Mouse (Mus musculus) forebrain, embryonic 11.5 days (tissue): ENCODE measurements around the gene D230025D16Rik. TPM values are rescaled to one million over a fixed set of nuclear protein-coding genes. Genes with fewer than 3 reads are reported as not detected.
A peak's percentile ranks its signal among the peaks of the same experiment; 100 is the strongest.

Experiments used
- ATAC-seq: fragments of 200-750 bp; cut with Nextera tagmentation; replicated peaks from 2 replicates; pipeline ENCODE4 v1.8.0; 2017; ENCODE audit warnings: moderate TSS enrichment; ENCODE audit not compliant: low FRiP score
- DNase-seq: peaks from one replicate; pipeline ENCODE4 v3.0.0-alpha.2; 2017; ENCODE audit warnings: low spot score
- H3K27ac ChIP-seq: fragments of 300-500 bp; sonication (generic); 2 replicates; pipeline ENCODE4 v1.5.1; 2014; ENCODE audit warnings: low read depth, low read length
- H3K27me3 ChIP-seq: fragments of 300-500 bp; sonication (generic); 2 replicates; pipeline ENCODE4 v1.6.1; 2014; ENCODE audit warnings: mild to moderate bottlenecking, low read length, mixed read lengths; ENCODE audit not compliant: control insufficient read depth, insufficient read depth
- H3K36me3 ChIP-seq: fragments of 300-500 bp; sonication (generic); 2 replicates; pipeline ENCODE4 v1.6.1; 2014; ENCODE audit warnings: mild to moderate bottlenecking, low read length, moderate library complexity, mixed read lengths; ENCODE audit not compliant: control insufficient read depth, insufficient read depth
- H3K4me1 ChIP-seq: fragments of 300-500 bp; sonication (generic); replicated peaks from 2 replicates; pipeline ENCODE4 v1.6.1; 2014; ENCODE audit warnings: low read length, mixed read lengths; ENCODE audit not compliant: control insufficient read depth, insufficient read depth
- H3K4me2 ChIP-seq: fragments of 300-500 bp; sonication (generic); 2 replicates; pipeline ENCODE4 v1.6.1; 2014; ENCODE audit warnings: low read depth, mild to moderate bottlenecking, low read length, moderate library complexity, mixed read lengths; ENCODE audit not compliant: severe bottlenecking
- H3K4me3 ChIP-seq: fragments of 300-500 bp; sonication (generic); 2 replicates; pipeline ENCODE4 v1.5.1; 2014; ENCODE audit warnings: low read depth, low read length
- H3K9ac ChIP-seq: fragments of 300-500 bp; sonication (generic); 2 replicates; pipeline ENCODE4 v1.6.1; 2014; ENCODE audit warnings: low read length
- H3K9me3 ChIP-seq: fragments of 300-500 bp; sonication (generic); 2 replicates; pipeline ENCODE4 v1.6.1; 2016; ENCODE audit warnings: low read length, mixed read lengths; ENCODE audit not compliant: control insufficient read depth
- WGBS: fragments of 180-500 bp; shearing (Covaris S2); extraction: QIAGEN DNeasy Blood & Tissue Kit; methylation state at CpG from one replicate; pipeline ENCODE4 v1.1.7; 2014; 5-methylcytosine and 5-hydroxymethylcytosine counted together
- polyA plus RNA-seq: library from polyadenylated mRNA; unstranded; fragments of >200 nt; fragmentation: Nextera tagmentation; extraction: Ambion mirVana; gene quantifications from 2 replicates; pipeline ENCODE4 v1.2.1, GENCODE M21; 2014

D230025D16Rik gene
- polyA plus RNA-seq, 1 experiment from 2014 or later, result 26.3 TPM

DNA sequence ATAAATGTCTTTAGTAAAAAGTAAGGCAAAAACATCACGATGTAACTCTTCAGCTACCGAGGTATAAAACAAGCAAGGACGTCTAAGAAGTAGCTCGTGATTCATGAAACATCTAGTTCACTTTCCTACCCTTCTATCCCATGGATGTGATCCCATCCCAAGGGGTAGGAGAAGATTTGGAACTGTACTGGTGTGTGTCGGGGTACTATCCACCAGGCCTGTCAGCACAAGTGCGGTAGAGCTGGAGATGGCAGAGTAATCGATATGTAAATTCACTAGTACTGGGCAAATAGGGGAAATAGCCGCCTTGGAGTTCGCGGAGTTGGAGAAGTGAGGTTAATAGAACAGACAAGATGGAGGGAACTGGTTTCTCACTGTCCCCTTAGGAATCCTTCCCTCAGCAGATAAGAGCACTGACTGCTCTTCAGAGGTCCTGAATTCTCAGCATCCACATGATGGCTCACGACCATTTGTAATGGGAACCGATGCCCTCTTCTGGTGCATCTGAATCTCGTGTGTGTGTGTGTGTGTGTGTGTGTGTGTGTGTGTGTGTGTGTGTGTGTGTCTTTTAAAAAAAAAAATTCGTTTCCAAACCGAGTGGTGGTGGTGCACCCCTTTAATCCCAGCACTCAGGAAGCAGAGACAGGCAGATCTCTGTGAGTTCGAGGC lies 38.4 kb downstream of the D230025D16Rik start:
- H3K36me3 ChIP-seq, result no peaks in the 10 kb centered on the region
- H3K4me3 ChIP-seq, result no peak overlapping the region
- no peak overlapping the region for H3K4me2 ChIP-seq
- ATAC-seq (no peak), DNase-seq (no peak)
- peaks cover 20% of the 10 kb centered on the region; the same call in 1 of the 2 replicates for H3K4me1 ChIP-seq
- no peaks in the 10 kb centered on the region; the same call in 1 of the 2 replicates for H3K9me3 ChIP-seq
- peaks cover 78% of the 10 kb centered on the region for H3K27me3 ChIP-seq
- no peak overlapping the region for H3K9ac ChIP-seq
- whole genome bisulfite sequencing, result 40% methylated on average over 16 of the region's 16 CpGs
- no peak overlapping the region for H3K27ac ChIP-seq

DNA sequence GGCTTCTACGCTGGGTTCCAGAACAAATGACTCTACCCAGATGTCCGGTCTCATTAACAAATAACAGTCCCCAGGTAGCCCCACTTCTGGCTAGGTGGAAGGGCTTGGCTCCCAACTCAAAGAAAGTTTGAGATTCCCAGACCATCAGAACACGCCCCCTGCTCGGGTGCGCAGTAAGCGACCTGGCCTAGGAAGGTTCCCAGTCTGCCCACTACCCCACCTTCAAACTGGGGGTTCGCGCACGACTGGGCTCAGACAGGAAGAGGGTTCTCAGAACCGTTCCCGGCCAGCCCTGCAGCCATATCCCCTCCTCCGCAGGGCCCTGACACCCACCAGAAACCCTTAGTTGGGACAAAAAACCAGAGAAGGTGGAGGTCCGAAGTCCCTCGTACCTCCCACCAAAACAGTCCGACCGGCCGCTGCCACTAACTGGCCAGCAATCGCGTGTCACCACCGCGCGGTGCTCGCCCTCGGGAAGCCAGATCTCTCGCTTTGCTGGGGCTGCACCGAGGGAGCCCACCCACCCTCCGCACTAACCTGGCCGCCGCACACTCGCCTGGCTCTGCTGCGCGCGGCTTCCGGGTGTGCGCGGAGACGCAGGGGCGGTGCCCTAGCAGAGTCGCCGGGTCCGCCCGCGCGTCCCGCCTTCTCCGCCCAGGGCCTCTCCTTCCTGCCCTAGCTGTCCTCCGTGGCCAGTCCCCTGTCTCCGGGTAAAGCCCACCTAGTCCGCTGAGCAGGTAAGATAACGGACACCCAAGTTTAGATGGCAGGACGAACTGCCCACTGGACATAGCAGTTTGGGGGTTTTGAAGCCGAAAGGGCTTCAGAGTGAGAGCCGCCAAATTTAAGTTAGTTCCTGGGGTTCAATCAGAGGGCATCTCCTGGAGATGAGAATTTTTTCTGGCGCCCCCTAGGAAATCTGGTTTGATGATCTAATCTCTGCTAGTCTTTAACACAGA lies 39.4 kb downstream of the D230025D16Rik start, which contains the start of the genes Tradd and Fbxl8:
Gene Tradd (minus strand): TSS at position 586 of the 959 bp plus-strand sequence.
Gene Fbxl8 (plus strand): TSS at position 625 of the 959 bp plus-strand sequence.
- DNase-seq, result peak; percentile 81
- H3K4me2 ChIP-seq, result peak within 1 kb of the TSS; percentile 89
- peak within 1 kb of the TSS; percentile 67 for H3K4me3 ChIP-seq
- no peak within 1 kb of the TSS for H3K27ac ChIP-seq
- ATAC-seq, result peak; percentile 47
- peaks cover 20% of the 10 kb centered on the region for H3K4me1 ChIP-seq
- no peaks in the 10 kb centered on the region for H3K36me3 ChIP-seq
- no peaks in the 10 kb centered on the region; the same call in 1 of the 2 replicates for H3K9me3 ChIP-seq
- peak within 1 kb of the TSS; percentile 55 for H3K9ac ChIP-seq
- WGBS, result 1% methylated on average over 54 of the region's 54 CpGs
- peaks cover 78% of the 10 kb centered on the region for H3K27me3 ChIP-seq

DNA sequence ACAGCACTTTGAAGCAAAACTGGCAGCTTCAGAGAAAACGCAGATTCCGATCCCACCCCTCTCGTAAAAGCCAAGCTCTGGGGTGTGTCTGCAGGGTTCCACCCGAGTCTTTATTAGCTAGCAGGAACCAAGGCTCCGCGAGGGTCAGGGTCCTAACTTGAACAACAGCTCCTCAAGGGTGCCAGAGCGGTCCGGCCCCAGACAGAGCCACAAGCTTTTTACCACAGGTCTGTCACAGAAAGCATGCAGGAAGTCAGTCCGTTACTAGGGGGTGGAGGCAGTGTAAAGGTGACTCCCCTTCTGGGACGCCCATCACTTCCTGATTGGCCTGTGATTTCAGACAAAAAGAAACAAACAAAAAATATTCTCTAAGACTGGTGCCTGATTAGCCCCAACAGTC lies 40.2 kb downstream of the D230025D16Rik start:
- DNase-seq (peak; percentile 60), ATAC-seq (no peak)
- no peak overlapping the region for H3K27ac ChIP-seq
- no peaks in the 10 kb centered on the region; the same call in 1 of the 2 replicates for H3K9me3 ChIP-seq
- no peak overlapping the region for H3K4me3 ChIP-seq
- H3K9ac ChIP-seq, result no peak overlapping the region
- WGBS, result 12% methylated on average over 10 of the region's 10 CpGs
- H3K4me2 ChIP-seq, result no peak overlapping the region
- H3K27me3 ChIP-seq, result peaks cover 79% of the 10 kb centered on the region
- peaks cover 20% of the 10 kb centered on the region for H3K4me1 ChIP-seq
- no peaks in the 10 kb centered on the region for H3K36me3 ChIP-seq

DNA sequence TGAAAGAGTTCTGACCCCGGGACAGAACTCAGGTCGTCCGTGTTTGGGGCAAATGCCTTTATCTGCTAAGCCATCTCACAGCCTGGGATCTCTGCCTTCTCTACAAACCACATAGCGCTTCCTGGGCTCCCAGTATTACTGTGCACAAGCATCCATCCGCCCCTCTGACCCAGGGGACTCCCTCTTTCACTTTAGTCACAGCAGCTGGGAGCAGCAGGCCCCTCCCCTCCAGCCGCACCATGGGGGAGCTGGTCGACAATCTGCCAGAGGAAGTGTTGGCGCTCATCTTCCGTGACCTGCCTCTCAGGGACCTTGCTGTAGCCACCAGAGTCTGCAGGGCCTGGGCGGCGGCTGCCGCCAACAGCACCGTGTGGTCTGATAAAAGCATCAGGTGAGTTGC lies 41.8 kb downstream of the D230025D16Rik start:
- no peak overlapping the region for H3K4me2 ChIP-seq
- ATAC-seq, result no peak
- no peak for DNase-seq
- no peaks in the 10 kb centered on the region; the same call in 1 of the 2 replicates for H3K9me3 ChIP-seq
- H3K36me3 ChIP-seq, result no peaks in the 10 kb centered on the region
- H3K4me3 ChIP-seq, result no peak overlapping the region
- H3K4me1 ChIP-seq, result peaks cover 22% of the 10 kb centered on the region
- H3K9ac ChIP-seq, result no peak overlapping the region
- no peak overlapping the region for H3K27ac ChIP-seq
- 8% methylated on average over 13 of the region's 13 CpGs for WGBS
- peaks cover 82% of the 10 kb centered on the region for H3K27me3 ChIP-seq

DNA sequence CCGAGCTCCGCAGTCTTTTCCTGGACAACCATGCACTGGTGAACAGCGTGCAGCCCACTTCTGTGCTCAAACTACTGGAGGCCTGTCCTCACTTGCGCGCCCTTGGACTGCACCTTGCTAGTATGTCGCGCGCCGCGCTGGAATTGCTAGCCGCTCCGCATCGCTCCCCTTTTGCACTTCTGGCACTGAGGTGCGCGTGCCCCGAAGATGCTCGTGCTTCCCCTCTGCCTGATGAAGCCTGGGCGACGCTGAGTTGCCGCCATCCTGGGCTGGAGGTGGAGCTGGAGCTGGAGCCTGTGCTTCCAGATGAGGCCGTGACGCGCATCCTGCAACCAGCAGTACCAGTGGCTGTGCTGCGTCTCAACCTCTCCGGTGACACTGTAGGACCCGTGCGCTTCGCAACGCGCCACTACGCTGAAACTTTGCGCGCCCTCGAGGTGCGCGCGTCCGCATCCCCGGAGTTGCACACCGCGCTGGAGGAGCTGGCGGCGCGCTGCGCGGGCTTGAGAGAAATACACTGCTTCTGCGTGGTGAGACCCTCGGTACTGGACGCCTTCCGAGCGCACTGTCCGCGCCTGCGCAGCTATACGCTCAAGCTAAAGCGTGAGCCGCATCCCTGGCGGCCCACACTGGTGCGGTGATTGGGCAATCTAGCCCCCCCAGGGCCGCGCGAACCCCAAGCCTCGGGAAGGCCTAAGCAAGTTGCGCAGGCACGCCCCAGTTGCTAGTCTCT lies 43.6 kb downstream of the D230025D16Rik start:
- no peaks in the 10 kb centered on the region; the same call in 1 of the 2 replicates for H3K9me3 ChIP-seq
- H3K4me3 ChIP-seq, result peak overlapping the region; percentile 41
- ATAC-seq, result peak; percentile 67
- no peak overlapping the region; the same call in 1 of the 2 replicates for H3K9ac ChIP-seq
- peaks cover 88% of the 10 kb centered on the region for H3K27me3 ChIP-seq
- WGBS, result under 1% methylated on average over 65 of the region's 65 CpGs
- H3K36me3 ChIP-seq, result no peaks in the 10 kb centered on the region
- H3K4me2 ChIP-seq, result peak overlapping the region; percentile 71
- H3K27ac ChIP-seq, result no peak overlapping the region
- H3K4me1 ChIP-seq, result peaks cover 22% of the 10 kb centered on the region
- peak; percentile 82 for DNase-seq

DNA sequence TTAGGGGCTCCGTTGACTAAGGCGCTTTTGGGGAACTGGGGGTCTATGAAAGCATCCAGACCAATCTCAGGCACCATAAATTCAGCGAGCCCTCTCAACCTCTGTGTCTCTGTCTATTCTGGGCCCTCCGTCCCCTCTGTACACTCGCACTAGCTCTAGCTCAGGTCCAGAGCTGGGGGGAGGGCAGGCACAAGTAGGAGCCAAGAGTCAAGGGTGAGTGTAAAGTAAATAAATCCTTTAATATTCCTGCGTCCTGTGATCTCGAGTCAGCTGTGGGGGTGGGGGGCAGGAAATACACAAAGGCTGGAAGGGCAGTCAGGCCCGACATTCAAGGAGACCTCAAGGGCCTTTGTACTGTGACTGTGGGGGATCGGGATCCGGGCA lies 44.1 kb downstream of the D230025D16Rik start:
- peak overlapping the region; percentile 24; the same call in 1 of the 2 replicates for H3K9ac ChIP-seq
- peaks cover 89% of the 10 kb centered on the region for H3K27me3 ChIP-seq
- H3K4me3 ChIP-seq, result peak overlapping the region; percentile 41
- ATAC-seq, result peak; percentile 12; the same call in 1 of the 2 replicates
- WGBS, result 2% methylated on average over 10 of the region's 10 CpGs
- no peaks in the 10 kb centered on the region for H3K36me3 ChIP-seq
- no peak overlapping the region for H3K27ac ChIP-seq
- peak overlapping the region; percentile 71 for H3K4me2 ChIP-seq
- H3K9me3 ChIP-seq, result no peaks in the 10 kb centered on the region; the same call in 1 of the 2 replicates
- peak; percentile 61 for DNase-seq
- H3K4me1 ChIP-seq, result peaks cover 20% of the 10 kb centered on the region

DNA sequence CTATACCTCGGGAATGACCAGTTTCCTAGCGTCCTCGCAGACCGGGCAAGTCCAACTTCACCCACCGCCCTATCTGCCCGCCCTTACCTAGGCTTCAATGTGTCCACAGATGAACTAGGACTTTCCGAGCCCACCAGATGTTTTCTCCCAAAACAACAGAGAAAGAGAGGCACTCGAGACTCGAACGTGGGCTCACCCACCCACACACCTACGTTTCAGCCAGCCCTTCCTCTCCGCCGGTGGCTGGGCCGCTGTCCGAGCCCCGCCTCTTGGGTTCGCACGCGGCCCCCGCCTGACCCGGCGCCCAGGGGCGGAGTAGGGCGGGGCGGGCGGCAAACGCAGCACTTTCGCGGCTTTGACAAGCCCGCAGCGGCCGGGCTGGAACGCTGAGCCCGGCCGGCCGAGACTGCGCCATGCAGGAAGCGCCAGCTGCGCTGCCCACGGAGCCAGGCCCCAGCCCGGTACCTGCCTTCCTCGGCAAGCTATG lies 44.6 kb downstream of the D230025D16Rik start, which contains the start of gene Hsf4:
Gene Hsf4 (plus strand): TSS at position 341 of the 487 bp plus-strand sequence.
- no peak within 1 kb of the TSS for H3K27ac ChIP-seq
- peak within 1 kb of the TSS; percentile 71 for H3K4me2 ChIP-seq
- peak within 1 kb of the TSS; percentile 41 for H3K4me3 ChIP-seq
- peak within 1 kb of the TSS; percentile 24; the same call in 1 of the 2 replicates for H3K9ac ChIP-seq
- DNase-seq (peak; percentile 67), ATAC-seq (no peak)
- H3K27me3 ChIP-seq, result peaks cover 89% of the 10 kb centered on the region
- H3K4me1 ChIP-seq, result peaks cover 18% of the 10 kb centered on the region
- no peaks in the 10 kb centered on the region for H3K36me3 ChIP-seq
- WGBS, result under 1% methylated on average over 41 of the region's 42 CpGs
- no peaks in the 10 kb centered on the region; the same call in 1 of the 2 replicates for H3K9me3 ChIP-seq
